Mouse (Mus musculus) midbrain, embryonic 11.5 days (tissue): ENCODE results near the gene Uri1. TPM values are rescaled to one million over a fixed set of nuclear protein-coding genes. Genes with fewer than 3 reads are reported as not detected.
A peak's percentile ranks its signal among the peaks of the same experiment; 100 is the strongest.

Source experiments
- ATAC-seq: fragments of 200-750 bp; cut with Nextera tagmentation; 2 replicates; pipeline ENCODE4 v1.8.0; 2017; ENCODE audit warnings: moderate TSS enrichment, moderate library complexity; ENCODE audit not compliant: low FRiP score
- DNase-seq: peaks from one replicate; pipeline ENCODE4 v3.0.0; 2015; ENCODE audit warnings: low spot score; ENCODE audit errors: missing footprints
- H3K27ac ChIP-seq: fragments of 300-500 bp; sonication (generic); 2 replicates; pipeline ENCODE4 v1.5.1; 2014; ENCODE audit warnings: low read depth, low read length
- H3K27me3 ChIP-seq: fragments of 300-500 bp; sonication (generic); 2 replicates; pipeline ENCODE4 v1.6.1; 2014; ENCODE audit warnings: mild to moderate bottlenecking, low read length, moderate library complexity, mixed read lengths; ENCODE audit not compliant: control insufficient read depth, insufficient read depth
- H3K36me3 ChIP-seq: fragments of 300-500 bp; sonication (generic); 2 replicates; pipeline ENCODE4 v1.6.1; 2014; ENCODE audit warnings: mild to moderate bottlenecking, low read length, moderate library complexity, mixed read lengths; ENCODE audit not compliant: control insufficient read depth, insufficient read depth
- H3K4me1 ChIP-seq: fragments of 300-500 bp; sonication (generic); 2 replicates; pipeline ENCODE4 v1.6.1; 2014; ENCODE audit warnings: low read length; ENCODE audit not compliant: control insufficient read depth, insufficient read depth
- H3K4me2 ChIP-seq: fragments of 300-500 bp; sonication (generic); 2 replicates; pipeline ENCODE4 v1.6.1; 2014; ENCODE audit warnings: mild to moderate bottlenecking, moderate library complexity
- H3K4me3 ChIP-seq: fragments of 300-500 bp; sonication (generic); 2 replicates; pipeline ENCODE4 v1.5.1; 2014; ENCODE audit warnings: low read depth, low read length
- H3K9ac ChIP-seq: fragments of 300-500 bp; sonication (generic); 2 replicates; pipeline ENCODE4 v1.6.1; 2014; ENCODE audit warnings: low read length
- H3K9me3 ChIP-seq: fragments of 300-500 bp; sonication (generic); 2 replicates; pipeline ENCODE4 v1.6.1; 2016; ENCODE audit warnings: low read length; ENCODE audit not compliant: control insufficient read depth
- WGBS: fragments of 180-500 bp; shearing (Covaris S2); extraction: QIAGEN DNeasy Blood & Tissue Kit; methylation state at CpG from one replicate; pipeline ENCODE4 v1.1.7; 2014; 5-methylcytosine and 5-hydroxymethylcytosine counted together
- polyA plus RNA-seq: library from polyadenylated mRNA; unstranded; fragments of >200 nt; fragmentation: Nextera tagmentation; extraction: Ambion mirVana; gene quantifications from 2 replicates; pipeline ENCODE4 v1.2.1, GENCODE M21; 2014

The Uri1 gene
- 47.9 and 50.6 TPM in 2 replicates for polyA plus RNA-seq

- DNase-seq (no peak), ATAC-seq (no peak)
- WGBS, result 92% methylated on average over 8 of the region's 8 CpGs
- H3K4me1 ChIP-seq, result no peaks in the 10 kb centered on the region
- H3K4me3 ChIP-seq, result no peak within 1 kb of the TSS
- no peaks in the 10 kb centered on the region for H3K27me3 ChIP-seq
- no peaks in the 10 kb centered on the region for H3K9me3 ChIP-seq
- no peaks in the 10 kb centered on the region for H3K36me3 ChIP-seq
- H3K9ac ChIP-seq, result no peak within 1 kb of the TSS
- H3K27ac ChIP-seq, result no peak within 1 kb of the TSS
- H3K4me2 ChIP-seq, result no peak within 1 kb of the TSS
Observed at GRCm38 (mm10) chr7:38023451-38023850, at the start of gene Uri1. Gene Uri1, minus strand, starts transcription at chr7:38023551.

- WGBS, result 85% methylated on average over 5 of the region's 5 CpGs
- H3K27ac ChIP-seq, result no peak overlapping the region
- H3K4me2 ChIP-seq, result no peak overlapping the region
- no peaks in the 10 kb centered on the region for H3K27me3 ChIP-seq
- H3K9me3 ChIP-seq, result no peaks in the 10 kb centered on the region
- ATAC-seq (no peak), DNase-seq (no peak)
- H3K9ac ChIP-seq, result no peak overlapping the region
- H3K4me3 ChIP-seq, result no peak overlapping the region
- H3K4me1 ChIP-seq, result peaks cover 6% of the 10 kb centered on the region
- no peaks in the 10 kb centered on the region for H3K36me3 ChIP-seq
Observed at GRCm38 (mm10) chr7:38071065-38071464, 47.7 kb upstream of the Uri1 start.

GRCm38 (mm10) chr7:38070663-38071062, 47.3 kb upstream of the Uri1 start:
- WGBS, result 41% methylated on average over 2 of the region's 2 CpGs

GRCm38 (mm10) chr7:38064431-38064830, 41.1 kb upstream of the Uri1 start:
- no peak for ATAC-seq
- H3K4me2 ChIP-seq, result no peak overlapping the region
- H3K27ac ChIP-seq, result no peak overlapping the region
- H3K9me3 ChIP-seq, result no peaks in the 10 kb centered on the region
- no peak overlapping the region for H3K4me3 ChIP-seq
- H3K9ac ChIP-seq, result no peak overlapping the region
- WGBS, result 57% methylated on average over 4 of the region's 4 CpGs
- H3K4me1 ChIP-seq, result peaks cover 2% of the 10 kb centered on the region; the same call in 1 of the 2 replicates
- no peaks in the 10 kb centered on the region for H3K36me3 ChIP-seq
- no peaks in the 10 kb centered on the region for H3K27me3 ChIP-seq
- no peak for DNase-seq

More at GRCm38 (mm10) chr7:38070663-38071062, 47.3 kb upstream of the Uri1 start:
- Histone ChIP-seq H3K4me1 (peaks cover 6% of the 10 kb centered on the region), H3K9ac (no peak overlapping the region), H3K36me3 (no peaks in the 10 kb centered on the region), H3K4me2 (no peak overlapping the region), H3K27me3 (no peaks in the 10 kb centered on the region), H3K4me3 (no peak overlapping the region), H3K9me3 (no peaks in the 10 kb centered on the region), H3K27ac (no peak overlapping the region)
- peak; percentile 59 for DNase-seq
- no peak for ATAC-seq

- H3K4me3 ChIP-seq, result peak overlapping the region; percentile 53
- H3K9me3 ChIP-seq, result no peaks in the 10 kb centered on the region
- no peaks in the 10 kb centered on the region for H3K36me3 ChIP-seq
- DNase-seq (peak; percentile 99), ATAC-seq (peak; percentile 94)
- peak overlapping the region; percentile 81 for H3K4me2 ChIP-seq
- H3K4me1 ChIP-seq, result peaks cover 5% of the 10 kb centered on the region; the same call in 1 of the 2 replicates
- under 1% methylated on average over 56 of the region's 57 CpGs for WGBS
- no peak overlapping the region for H3K27ac ChIP-seq
- H3K27me3 ChIP-seq, result no peaks in the 10 kb centered on the region
- H3K9ac ChIP-seq, result peak overlapping the region; percentile 68
Observed at GRCm38 (mm10) chr7:38061060-38061970, 38.0 kb upstream of the Uri1 start.

- Histone ChIP-seq H3K4me1 (peaks cover 5% of the 10 kb centered on the region; the same call in 1 of the 2 replicates), H3K9me3 (no peaks in the 10 kb centered on the region), H3K9ac (no peak overlapping the region), H3K4me3 (no peak overlapping the region), H3K36me3 (no peaks in the 10 kb centered on the region), H3K4me2 (no peak overlapping the region), H3K27ac (no peak overlapping the region), H3K27me3 (no peaks in the 10 kb centered on the region)
- ATAC-seq, result no peak
- DNase-seq, result peak; percentile 59
- 79% methylated on average over 8 of the region's 8 CpGs for WGBS
Observed at GRCm38 (mm10) chr7:38059636-38060330, 36.4 kb upstream of the Uri1 start.

GRCm38 (mm10) chr7:38059096-38059495, 35.7 kb upstream of the Uri1 start:
- DNase-seq (peak; percentile 37), ATAC-seq (no peak)
- H3K4me2 ChIP-seq, result no peak overlapping the region
- no peaks in the 10 kb centered on the region for H3K9me3 ChIP-seq
- H3K27ac ChIP-seq, result no peak overlapping the region
- WGBS, result 71% methylated on average over 7 of the region's 7 CpGs
- H3K9ac ChIP-seq, result no peak overlapping the region
- H3K36me3 ChIP-seq, result no peaks in the 10 kb centered on the region
- no peak overlapping the region for H3K4me3 ChIP-seq
- no peaks in the 10 kb centered on the region for H3K27me3 ChIP-seq
- H3K4me1 ChIP-seq, result peaks cover 5% of the 10 kb centered on the region; the same call in 1 of the 2 replicates

GRCm38 (mm10) chr7:38055996-38056395, 32.6 kb upstream of the Uri1 start:
- Histone ChIP-seq H3K27me3 (no peaks in the 10 kb centered on the region), H3K9ac (no peak overlapping the region), H3K36me3 (no peaks in the 10 kb centered on the region), H3K4me2 (no peak overlapping the region), H3K4me1 (peaks cover 3% of the 10 kb centered on the region; the same call in 1 of the 2 replicates), H3K27ac (no peak overlapping the region), H3K4me3 (no peak overlapping the region), H3K9me3 (no peaks in the 10 kb centered on the region)
- ATAC-seq, result no peak
- DNase-seq, result peak; percentile 37
- WGBS, result 82% methylated on average over 2 of the region's 2 CpGs

- 92% methylated on average over 9 of the region's 9 CpGs for WGBS
- Histone ChIP-seq H3K27me3 (no peaks in the 10 kb centered on the region), H3K36me3 (no peaks in the 10 kb centered on the region), H3K4me3 (no peak overlapping the region), H3K27ac (no peak overlapping the region), H3K9me3 (no peaks in the 10 kb centered on the region), H3K4me2 (no peak overlapping the region), H3K4me1 (peaks cover 3% of the 10 kb centered on the region; the same call in 1 of the 2 replicates), H3K9ac (no peak overlapping the region)
- ATAC-seq, result no peak
- no peak for DNase-seq
Observed at GRCm38 (mm10) chr7:38054246-38054645, 30.9 kb upstream of the Uri1 start.
